Mouse (Mus musculus): ENCODE data around the gene 2210016L21Rik.

2210016L21Rik gene

DNA sequence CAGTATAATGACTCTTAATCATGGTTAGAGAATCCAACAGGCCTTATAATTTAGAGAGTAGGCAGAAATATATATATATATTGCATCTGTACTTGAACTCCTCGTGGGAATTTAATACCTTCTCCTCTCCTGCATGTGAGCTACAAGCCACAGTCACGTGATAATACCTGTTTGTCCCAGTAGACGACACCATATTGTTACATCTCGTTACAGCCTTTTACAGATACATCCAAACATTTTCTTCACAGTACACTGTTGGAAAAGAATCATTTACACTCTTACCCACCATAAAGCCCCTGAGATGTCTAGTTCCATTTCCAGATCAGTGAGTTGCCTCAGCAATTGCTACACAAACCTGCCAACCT, 790 bp downstream of the 2210016L21Rik start:
- DNase-seq (ENCODE audit: low spot score in 2 of 2) = no peak

DNA sequence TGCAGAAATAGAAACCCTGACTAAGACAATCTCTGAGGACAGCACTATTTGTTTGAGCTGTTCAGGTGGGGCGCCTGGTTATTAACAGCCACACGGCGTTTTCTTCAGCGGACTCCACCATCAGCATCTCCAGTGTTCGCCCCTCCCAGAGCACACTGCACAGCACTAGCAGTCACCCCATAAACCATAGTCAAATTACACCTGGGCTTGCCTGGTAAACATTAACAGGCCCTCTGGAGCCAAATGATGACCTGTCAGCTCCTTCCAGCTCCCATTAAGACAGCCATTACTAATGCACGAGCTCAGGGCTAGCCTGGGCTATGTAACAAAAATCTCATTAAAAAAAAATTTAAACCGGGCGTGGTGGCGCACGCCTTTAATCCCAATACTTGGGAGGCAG, 3.1 kb downstream of the 2210016L21Rik start:
- DNase-seq (ENCODE audit: low spot score in 2 of 2) = no peak

GRCm38 (mm10) chr5:114948891-114949290, 6.9 kb downstream of the 2210016L21Rik start:
- DNase-seq (ENCODE audit: low spot score in 2 of 2) = no peak

DNA sequence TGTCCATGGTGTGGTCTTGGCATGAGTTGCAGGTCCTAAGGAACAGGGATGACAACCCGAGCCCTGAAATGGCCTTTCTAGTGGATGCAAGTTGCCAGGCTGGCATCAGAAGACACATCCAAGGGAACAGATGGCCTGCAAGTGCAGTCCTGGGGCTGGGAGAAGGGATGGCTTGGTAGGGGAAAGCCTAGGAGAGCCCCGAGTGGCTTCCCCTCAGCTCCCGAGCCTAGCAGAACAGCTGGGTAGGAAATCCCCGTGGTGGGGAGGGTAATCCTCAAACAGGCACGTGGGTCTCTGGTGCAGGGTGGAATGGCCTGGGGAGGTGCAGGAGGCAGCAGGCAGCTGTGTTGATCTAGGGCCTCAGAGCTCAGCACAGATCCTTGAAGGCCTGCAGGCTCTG, 7.4 kb downstream of the 2210016L21Rik start:
- DNase-seq (ENCODE audit: low spot score in 2 of 2) = no peak

DNA sequence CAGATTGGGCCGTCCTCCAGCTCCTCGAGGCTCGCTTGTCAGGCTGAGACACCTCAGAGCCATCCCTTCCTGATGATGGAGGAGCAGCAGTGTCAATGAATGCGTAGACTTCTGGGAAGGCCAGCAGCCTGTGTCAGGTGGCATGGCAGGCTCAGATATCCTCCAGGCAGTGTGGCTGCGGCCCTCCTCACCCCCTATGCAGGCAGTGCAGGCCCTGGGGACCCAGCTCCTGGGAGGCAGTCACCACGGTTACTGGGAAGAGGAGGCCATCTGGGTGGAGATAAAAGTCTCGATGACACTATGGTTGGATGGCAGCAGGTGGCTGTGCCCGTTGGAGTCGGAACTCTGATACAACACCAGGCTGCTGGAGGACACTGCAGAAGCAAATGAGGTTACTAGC, 7.9 kb downstream of the 2210016L21Rik start:
- DNase-seq (ENCODE audit: low spot score in 2 of 2) = no peak

DNA sequence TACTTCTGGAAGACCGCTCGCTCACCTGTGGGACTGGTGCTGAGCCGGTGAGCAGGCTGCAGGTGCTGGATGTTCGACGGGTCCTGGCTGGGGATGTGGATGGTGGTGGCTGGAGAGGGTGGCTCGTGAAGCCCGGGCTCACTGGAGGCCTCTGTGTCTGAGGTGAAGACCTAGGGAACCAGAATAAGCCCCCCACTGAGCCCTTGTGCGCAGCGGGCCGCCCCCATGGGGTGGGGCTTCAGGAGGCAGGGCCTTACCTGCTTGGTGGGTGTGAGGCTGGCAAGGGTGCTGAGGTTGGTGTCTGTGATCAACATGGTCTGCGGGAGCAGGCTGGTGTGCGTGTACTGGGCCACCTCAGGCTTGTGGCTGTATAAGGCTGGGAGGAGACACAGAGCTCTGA, 8.7 kb downstream of the 2210016L21Rik start:
- no peak for DNase-seq (ENCODE audit: low spot score in 2 of 2)

DNA sequence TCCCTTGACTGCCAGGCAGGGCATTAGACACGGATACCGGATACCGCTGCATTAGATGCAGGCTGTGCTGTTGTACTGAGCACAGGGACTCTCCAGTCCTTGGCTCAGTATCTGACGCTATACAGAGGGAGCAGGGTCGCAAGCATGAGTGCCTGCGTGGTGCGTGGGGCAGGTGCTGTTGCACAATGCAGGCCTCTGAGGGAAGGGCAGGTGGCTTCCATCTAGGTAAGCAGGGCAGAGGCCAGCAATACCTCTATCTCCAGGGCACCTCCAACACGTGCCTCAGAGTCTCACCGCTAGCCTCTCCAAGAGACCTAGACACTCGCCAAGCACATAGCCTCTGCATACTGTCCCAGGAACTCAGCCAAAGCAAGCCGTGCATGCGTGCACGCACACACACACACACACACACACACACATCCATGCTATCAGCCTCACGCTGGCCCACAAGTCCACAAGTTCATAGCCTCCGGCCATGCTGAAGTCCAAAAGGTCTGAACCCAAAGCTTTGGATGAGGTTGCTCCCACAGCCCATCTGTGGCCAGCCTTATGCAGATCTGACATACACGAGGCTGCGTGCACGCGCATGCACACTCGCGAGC, 9.4 kb downstream of the 2210016L21Rik start:
- no peak for DNase-seq (ENCODE audit: low spot score in 2 of 2)

DNA sequence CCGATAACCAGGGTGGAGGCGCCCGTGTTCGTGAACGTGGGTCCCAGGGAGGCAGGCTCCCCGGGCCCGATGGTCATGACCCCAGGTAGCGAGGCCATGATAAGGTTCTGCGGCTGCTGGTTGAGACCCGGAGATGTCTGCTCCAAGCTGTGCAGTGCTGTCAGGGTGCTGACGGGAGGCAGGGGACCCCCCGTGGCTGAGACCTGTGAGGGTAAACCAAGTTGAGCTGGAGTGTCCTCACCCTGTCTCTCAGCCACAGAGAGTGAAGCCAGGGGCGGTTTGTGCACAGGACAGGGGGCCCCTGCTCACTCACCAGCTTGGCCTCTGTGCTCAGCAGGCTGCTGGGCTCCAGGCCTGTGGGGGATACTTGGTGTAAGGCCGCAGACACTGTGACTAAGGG, 11.4 kb downstream of the 2210016L21Rik start:
- no peak for DNase-seq (ENCODE audit: low spot score in 2 of 2)

GRCm38 (mm10) chr5:114958069-114958468, 16.1 kb downstream of the 2210016L21Rik start:
- DNase-seq (ENCODE audit: low spot score in 2 of 2) = no peak

DNA sequence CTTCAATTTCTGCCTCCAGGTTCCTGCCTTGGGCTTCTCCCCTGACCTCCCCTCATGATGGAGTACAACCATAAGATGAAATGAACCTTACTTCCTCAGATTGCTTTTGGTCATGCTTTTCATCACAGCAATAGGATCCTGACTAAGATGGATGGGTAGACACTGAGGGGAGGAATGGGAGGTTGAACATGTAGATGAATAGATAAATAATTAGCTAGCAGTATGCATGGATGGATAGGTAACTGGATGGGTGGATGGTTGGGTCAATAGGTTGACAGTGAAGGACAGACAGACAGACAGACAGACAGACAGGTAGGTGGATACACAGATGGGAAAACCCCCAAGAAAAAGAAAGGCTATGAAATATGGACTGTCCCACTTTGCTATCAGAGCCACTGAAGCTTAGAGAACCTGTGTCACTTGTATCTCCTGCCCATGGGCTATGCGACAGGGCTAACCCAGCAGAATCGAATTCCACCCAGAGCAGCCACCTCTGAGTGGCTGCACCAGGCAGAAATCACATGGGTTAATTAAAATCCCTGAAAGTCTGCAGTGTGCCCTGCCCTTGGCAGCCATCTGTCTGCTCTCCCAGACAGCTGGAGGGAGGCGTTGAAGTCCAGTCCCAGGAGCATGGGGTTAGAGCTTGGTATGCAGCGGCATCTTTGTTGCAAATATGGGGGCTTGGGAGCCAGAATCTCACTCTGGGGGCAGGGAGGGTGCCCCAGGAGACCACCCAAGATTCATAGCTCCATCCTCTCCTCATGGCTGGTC, 19.8 kb downstream of the 2210016L21Rik start:
- DNase-seq (ENCODE audit: low spot score in 2 of 2) = no peak

DNA sequence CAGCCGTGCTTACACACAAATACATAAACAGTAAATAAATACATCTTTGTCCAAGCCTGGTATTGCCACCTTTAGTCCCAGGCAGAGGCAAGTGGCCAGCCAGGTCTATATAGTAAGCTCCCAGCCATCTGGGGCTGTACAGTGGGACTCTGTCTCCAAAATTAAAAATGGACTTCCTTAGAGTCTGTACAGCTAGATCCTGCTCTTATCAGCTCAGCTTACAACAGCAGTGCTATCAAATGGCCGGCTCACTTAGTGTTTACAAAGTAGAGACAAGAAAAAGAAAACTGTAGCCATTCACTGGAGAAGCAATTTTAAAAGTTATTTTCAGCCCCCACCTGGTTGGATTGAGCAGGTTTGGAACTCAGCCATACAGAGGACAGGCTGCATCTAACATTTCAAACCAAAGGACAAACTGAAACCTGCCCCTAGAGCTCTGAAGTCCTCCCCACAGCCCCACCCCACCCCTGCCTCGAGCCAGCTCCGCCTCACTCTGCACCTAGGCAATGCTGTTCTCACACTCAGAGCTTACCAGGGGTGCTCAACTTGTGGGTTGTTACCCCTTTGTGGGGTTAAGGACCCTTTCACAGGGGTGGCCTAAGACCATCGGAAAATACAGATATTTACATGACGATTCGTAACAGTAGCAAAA, 22.5 kb downstream of the 2210016L21Rik start:
- peak in 1 of 2 experiments; percentile 18 for DNase-seq (ENCODE audit: low spot score in 2 of 2)

GRCm38 (mm10) chr5:114964967-114965898, 23.3 kb downstream of the 2210016L21Rik start:
- DNase-seq (ENCODE audit: low spot score in 2 of 2) = peak; percentile 21 to 24

DNA sequence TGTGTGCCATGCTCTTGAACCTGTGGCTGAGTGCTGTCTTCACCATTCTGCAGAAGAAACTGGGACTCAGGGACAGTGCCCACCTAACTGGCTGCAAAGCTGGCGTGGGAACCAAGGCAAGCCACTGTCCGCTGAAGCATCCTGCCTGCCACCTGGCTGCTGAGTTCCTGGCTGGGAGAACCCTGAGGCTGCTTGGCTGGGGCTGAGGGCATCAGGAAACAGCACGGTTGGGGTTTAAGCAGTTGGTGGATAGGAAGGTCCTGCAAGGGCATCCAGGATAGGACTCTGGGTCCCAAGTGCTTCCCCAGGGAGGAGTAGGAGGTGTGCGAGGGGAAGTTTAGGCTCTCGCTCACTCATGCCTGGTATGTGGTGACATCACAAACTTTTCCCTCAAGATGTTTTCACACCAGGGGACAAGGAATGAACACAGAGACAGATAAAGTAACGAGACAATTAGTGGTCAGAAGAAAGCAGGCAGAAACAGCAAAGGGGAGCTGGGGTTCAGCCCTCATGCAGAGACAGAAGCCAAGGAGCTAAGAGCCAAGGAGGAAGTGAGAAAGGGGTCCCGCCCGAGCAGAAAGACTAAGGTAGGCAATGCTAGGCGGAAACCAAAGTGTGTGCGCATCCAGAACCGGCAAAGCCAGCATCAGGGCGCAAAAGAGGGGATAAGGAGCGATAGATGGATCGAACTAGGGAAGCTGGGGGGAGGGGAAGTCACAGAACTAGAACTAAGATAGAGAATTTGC, 25.7 kb downstream of the 2210016L21Rik start:
- no peak for DNase-seq (ENCODE audit: low spot score in 2 of 2)

GRCm38 (mm10) chr5:114968651-114969050, 26.7 kb downstream of the 2210016L21Rik start:
- DNase-seq (ENCODE audit: low spot score in 2 of 2) = no peak

- DNase-seq (ENCODE audit: low spot score in 2 of 2) = no peak
Measured at GRCm38 (mm10) chr5:114969064-114969463, 27.1 kb downstream of the 2210016L21Rik start.

- DNase-seq (ENCODE audit: low spot score in 2 of 2) = no peak
Measured at GRCm38 (mm10) chr5:114969609-114970215, 27.8 kb downstream of the 2210016L21Rik start.

DNA sequence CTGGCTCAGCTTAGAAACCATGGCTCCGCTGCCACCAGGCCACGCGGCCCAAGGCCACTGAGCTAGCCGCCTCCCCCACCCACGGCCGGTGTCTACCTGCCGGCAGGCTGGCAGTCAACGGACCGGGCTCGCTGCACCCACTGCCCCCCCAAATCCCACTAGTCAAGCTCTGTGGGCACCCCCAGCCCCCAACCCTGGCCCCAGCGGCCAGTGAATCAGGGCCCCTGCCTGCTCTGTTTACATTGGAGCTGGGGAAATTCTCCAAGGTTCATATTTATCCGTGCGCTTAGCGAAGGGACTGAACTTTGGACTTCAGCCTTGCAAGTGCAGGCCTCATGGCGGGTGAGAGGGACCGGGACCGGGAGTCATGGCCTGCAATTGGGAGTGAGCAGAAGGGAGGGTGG, 28.9 kb downstream of the 2210016L21Rik start, which contains the start of gene Hnf1a:
Gene Hnf1a, minus strand, starts transcription at position 271 of the 404 bp plus-strand sequence.
- DNase-seq (ENCODE audit: low spot score in 2 of 2) = no peak

DNA sequence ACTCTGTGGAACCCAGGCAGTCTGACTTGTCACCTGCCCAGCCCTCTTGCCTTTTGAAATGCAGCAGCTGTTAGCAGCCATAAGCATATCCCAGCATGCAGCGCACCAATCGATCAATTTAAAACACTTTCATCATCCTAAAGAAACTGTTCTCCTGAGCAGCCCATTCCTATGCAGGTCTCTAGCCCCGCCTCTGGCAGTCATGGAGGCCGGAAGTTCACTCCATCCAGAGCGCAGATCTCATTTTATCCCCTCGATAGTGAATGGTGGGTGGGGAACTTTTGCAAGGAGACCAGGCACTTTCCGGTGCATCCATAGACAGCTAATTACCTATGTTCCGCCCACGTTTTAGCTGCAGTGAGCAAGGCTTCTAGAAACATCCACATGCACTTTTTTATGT, 30.2 kb downstream of the 2210016L21Rik start:
- DNase-seq (ENCODE audit: low spot score in 2 of 2) = no peak

DNA sequence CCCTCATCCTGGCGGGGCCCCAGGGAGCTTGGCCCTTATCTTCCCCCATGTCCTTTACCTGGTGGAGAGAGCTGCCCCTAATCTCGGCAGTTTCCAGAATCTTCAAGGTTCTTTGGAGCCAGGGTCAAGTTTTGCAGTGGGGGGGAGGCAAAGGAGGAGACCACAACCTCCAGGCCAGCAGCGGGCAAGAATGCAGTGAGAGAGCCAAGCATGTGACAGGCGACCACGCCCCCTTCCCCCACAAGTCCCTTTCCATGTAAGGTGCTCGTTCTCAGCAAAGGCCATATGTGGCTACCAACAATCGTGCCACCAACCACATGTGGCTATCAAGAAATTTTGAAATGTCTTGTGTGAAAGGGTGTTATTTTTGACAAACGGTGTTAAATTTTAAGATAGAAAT, 31.2 kb downstream of the 2210016L21Rik start:
- no peak for DNase-seq (ENCODE audit: low spot score in 2 of 2)

DNA sequence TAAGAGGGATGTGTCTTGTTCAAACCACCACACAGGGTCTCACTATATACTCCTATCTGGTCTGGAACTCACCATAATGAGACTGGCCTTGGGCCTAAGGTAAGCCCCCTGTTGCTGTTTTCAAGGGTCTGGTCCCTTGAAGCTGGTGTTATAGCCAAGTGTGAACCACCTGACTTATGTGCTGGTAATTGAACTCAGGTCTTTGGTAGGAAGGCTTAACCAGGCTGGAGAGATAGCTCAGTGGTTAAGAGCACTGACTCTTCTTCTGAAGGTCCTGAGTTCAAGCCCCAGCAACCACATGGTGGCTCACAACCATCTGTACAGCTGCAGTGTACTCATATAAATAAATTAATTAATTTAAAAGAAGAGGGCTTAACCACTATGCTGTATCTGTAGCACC, 35.0 kb downstream of the 2210016L21Rik start:
- no peak for DNase-seq (ENCODE audit: low spot score in 2 of 2)

DNA sequence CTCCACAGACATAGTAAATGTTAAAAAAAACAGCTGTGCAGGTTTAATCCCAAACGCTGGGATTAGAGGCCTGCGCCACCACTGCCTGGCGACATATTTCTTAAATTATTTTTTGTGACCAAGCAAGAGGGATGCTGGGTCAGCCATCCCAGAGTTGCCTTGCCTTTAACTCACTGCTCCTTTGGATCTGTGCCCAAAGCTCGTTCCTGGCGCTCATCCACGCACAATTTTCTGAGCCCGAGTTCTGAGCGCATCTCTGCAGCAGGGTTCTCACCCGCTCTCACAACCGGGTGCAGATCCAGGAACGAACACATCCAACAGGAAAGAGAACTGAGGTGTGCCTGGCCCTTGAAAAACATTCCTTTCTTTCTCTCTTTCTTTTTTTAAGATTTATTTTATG, 36.5 kb downstream of the 2210016L21Rik start:
- DNase-seq (ENCODE audit: low spot score in 2 of 2) = no peak
